Mouse (Mus musculus): ENCODE measurements around the gene Itpr2.

Gene Itpr2

GRCm38 (mm10) chr6:146504459-146504858, 2.4 kb upstream of the Itpr2 start:
- DNase-seq (ENCODE audit: low spot score in 2 of 2) = no peak

- DNase-seq (ENCODE audit: low spot score in 2 of 2) = no peak
These were observed 833 bp upstream of the Itpr2 start for GRCm38 (mm10) chr6:146502856-146503255.

- peak; percentile 55 to 75 for DNase-seq (ENCODE audit: low spot score in 2 of 2)
These were observed 632 bp downstream of the Itpr2 start for GRCm38 (mm10) chr6:146501316-146501865.

GRCm38 (mm10) chr6:146500771-146501170, 1.3 kb downstream of the Itpr2 start:
- no peak for DNase-seq (ENCODE audit: low spot score in 2 of 2)

- DNase-seq (ENCODE audit: low spot score in 2 of 2) = no peak
These were observed 1.8 kb downstream of the Itpr2 start for GRCm38 (mm10) chr6:146500206-146500605.

- DNase-seq (ENCODE audit: low spot score in 2 of 2) = no peak
These were observed 2.5 kb downstream of the Itpr2 start for GRCm38 (mm10) chr6:146499566-146499965.

GRCm38 (mm10) chr6:146498416-146498815, 3.6 kb downstream of the Itpr2 start:
- DNase-seq (ENCODE audit: low spot score in 2 of 2) = no peak

- no peak for DNase-seq (ENCODE audit: low spot score in 2 of 2)
These were observed 4.2 kb downstream of the Itpr2 start for GRCm38 (mm10) chr6:146497866-146498265.

- no peak for DNase-seq (ENCODE audit: low spot score in 2 of 2)
These were observed 4.6 kb downstream of the Itpr2 start for GRCm38 (mm10) chr6:146497435-146497834.

- DNase-seq (ENCODE audit: low spot score in 2 of 2) = no peak
These were observed 10.3 kb downstream of the Itpr2 start for GRCm38 (mm10) chr6:146491680-146492079.

GRCm38 (mm10) chr6:146490416-146490960, 11.5 kb downstream of the Itpr2 start:
- DNase-seq (ENCODE audit: low spot score in 2 of 2) = no peak

GRCm38 (mm10) chr6:146489841-146490240, 12.2 kb downstream of the Itpr2 start:
- no peak for DNase-seq (ENCODE audit: low spot score in 2 of 2)

GRCm38 (mm10) chr6:146488749-146489148, 13.3 kb downstream of the Itpr2 start:
- DNase-seq (ENCODE audit: low spot score in 2 of 2) = no peak

- no peak for DNase-seq (ENCODE audit: low spot score in 2 of 2)
These were observed 14.9 kb downstream of the Itpr2 start for GRCm38 (mm10) chr6:146487079-146487478.

GRCm38 (mm10) chr6:146486073-146486472, 15.9 kb downstream of the Itpr2 start:
- DNase-seq (ENCODE audit: low spot score in 2 of 2) = peak in 1 of 2 experiments; percentile 12

- no peak for DNase-seq (ENCODE audit: low spot score in 2 of 2)
These were observed 20.6 kb downstream of the Itpr2 start for GRCm38 (mm10) chr6:146481441-146481840.

- DNase-seq (ENCODE audit: low spot score in 2 of 2) = no peak
These were observed 21.1 kb downstream of the Itpr2 start for GRCm38 (mm10) chr6:146480925-146481324.

GRCm38 (mm10) chr6:146478888-146479683, 22.9 kb downstream of the Itpr2 start:
- no peak for DNase-seq (ENCODE audit: low spot score in 2 of 2)

GRCm38 (mm10) chr6:146476865-146477264, 25.2 kb downstream of the Itpr2 start:
- no peak for DNase-seq (ENCODE audit: low spot score in 2 of 2)

- no peak for DNase-seq (ENCODE audit: low spot score in 2 of 2)
These were observed 27.9 kb downstream of the Itpr2 start for GRCm38 (mm10) chr6:146474166-146474565.

- no peak for DNase-seq (ENCODE audit: low spot score in 2 of 2)
These were observed 28.6 kb downstream of the Itpr2 start for GRCm38 (mm10) chr6:146473216-146473955.

- no peak for DNase-seq (ENCODE audit: low spot score in 2 of 2)
These were observed 31.6 kb downstream of the Itpr2 start for GRCm38 (mm10) chr6:146470378-146470777.
